Mouse (Mus musculus): ENCODE results near the gene Pde4d. TPM values are rescaled to one million over a fixed set of nuclear protein-coding genes. Genes with fewer than 3 reads are reported as not detected.

Gene Pde4d
- total and polyA plus RNA-seq, 3 experiments = 18.5 to 18.8 TPM; not detected in 1

- 0 out of 2 replicates have a peak, but pooled peaks cover 2% of the 10 kb centered on the region for H3K79me2 ChIP-seq (ENCODE audit: control insufficient read depth, insufficient read depth, low read length, poor library complexity)
These were observed 1462.9 kb downstream of the Pde4d start for GRCm38 (mm10) chr13:109912635-109913034.

DNA sequence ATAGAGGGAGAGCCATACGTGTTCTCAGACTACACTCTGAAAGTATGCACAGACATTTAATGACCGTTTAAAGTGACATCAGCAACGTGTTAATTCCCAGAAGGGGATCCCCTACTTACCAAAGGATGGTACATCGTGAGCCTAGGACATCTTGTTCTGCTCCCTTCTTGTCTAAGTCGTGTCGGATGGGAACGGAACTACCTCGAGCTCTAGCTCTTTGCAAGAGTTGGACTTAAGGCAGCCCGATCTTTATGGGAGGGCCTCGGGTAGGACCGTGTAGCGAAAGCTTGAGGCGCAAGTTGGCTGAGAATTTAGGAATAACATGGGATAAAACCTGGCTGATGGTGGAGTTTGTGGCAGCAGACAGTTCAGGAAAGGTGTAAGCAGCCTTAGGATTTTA, 1464.5 kb downstream of the Pde4d start:
- TF ChIP-seq GATA1 (IDR thresholded peaks at IDR 0.05; ENCODE audit: low read depth, low read length) (no peak), USF1 (IDR thresholded peaks at IDR 0.05; ENCODE audit: low read depth, low read length) (no peak), JUND (IDR thresholded peaks at IDR 0.05; ENCODE audit: low read depth, low read length) (no peak), KAT2A (conservative IDR thresholded peaks at IDR 0.05; ENCODE audit: low read depth, low read length) (no peak), POLR2AphosphoS5 (IDR thresholded peaks at IDR 0.05; ENCODE audit: borderline replicate concordance, low read depth, low read length) (no peak), EP300 (IDR thresholded peaks at IDR 0.05; ENCODE audit: low read depth in 1 of 2, low read length in 2 of 2) (no peak), ZMIZ1 (IDR thresholded peaks at IDR 0.05; ENCODE audit: low read depth, low read length) (no peak), E2F4 (IDR thresholded peaks at IDR 0.05; ENCODE audit: borderline replicate concordance, low read depth, low read length) (no peak), UBTF (IDR thresholded peaks at IDR 0.05; ENCODE audit: borderline replicate concordance, insufficient read depth, low read depth, low read length) (no peak), ZKSCAN1 (IDR thresholded peaks at IDR 0.05; ENCODE audit: low read depth, low read length) (no peak), SIN3A (IDR thresholded peaks at IDR 0.05; ENCODE audit: low read length) (no peak), ZC3H11A (IDR thresholded peaks at IDR 0.05; ENCODE audit: low read depth, low read length) (no peak), ETS1 (IDR thresholded peaks at IDR 0.05; ENCODE audit: low read depth, low read length) (no peak), RCOR1 (IDR thresholded peaks at IDR 0.05; ENCODE audit: low read depth, low read length) (no peak), NELFE (IDR thresholded peaks at IDR 0.05; ENCODE audit: low read depth, low read length) (no peak), RAD21 (IDR thresholded peaks at IDR 0.05; ENCODE audit: low read depth, low read length) (no peak), MXI1 (IDR thresholded peaks at IDR 0.05; ENCODE audit: low read depth, low read length) (no peak), CHD1 (IDR thresholded peaks at IDR 0.05; ENCODE audit: low read depth, low read length) (no peak)
- no peak overlapping the region for H3K4me3 ChIP-seq (ENCODE audit: control insufficient read depth in 1 of 2, insufficient read depth in 1 of 2, low read depth in 2 of 2, low read length in 2 of 2)
- H3K79me2 ChIP-seq (ENCODE audit: control insufficient read depth, insufficient read depth, low read length, poor library complexity) = no peaks in the 10 kb centered on the region
- no peak overlapping the region for H3K27ac ChIP-seq (ENCODE audit: control insufficient read depth, low read depth, low read length)
- H3K27me3 ChIP-seq (ENCODE audit: control insufficient read depth in 1 of 2, insufficient read depth in 2 of 2, low read length in 2 of 2) = no peaks in the 10 kb centered on the region
- H3K9me3 ChIP-seq (replicated peaks; ENCODE audit: insufficient read depth, low read length) = no peaks in the 10 kb centered on the region
- no peaks in the 10 kb centered on the region for H3K4me1 ChIP-seq (ENCODE audit: control insufficient read depth in 1 of 2, insufficient read depth in 2 of 2, low read length in 2 of 2)
- H3K9ac ChIP-seq (ENCODE audit: control insufficient read depth, low read depth, low read length, poor library complexity, severe bottlenecking) = no peak overlapping the region
- no peaks in the 10 kb centered on the region; a peak in 1 of 4 replicates for H3K36me3 ChIP-seq (ENCODE audit: control insufficient read depth in 1 of 2, insufficient read depth in 2 of 2, low read length in 2 of 2)
- no peak for DNase-seq (ENCODE audit: low read depth, low spot score)

More at GRCm38 (mm10) chr13:109912635-109913034, 1462.9 kb downstream of the Pde4d start:
- no peak for DNase-seq (ENCODE audit: low read depth, low spot score)
- Histone ChIP-seq H3K4me3 (ENCODE audit: control insufficient read depth in 1 of 2, insufficient read depth in 1 of 2, low read depth in 2 of 2, low read length in 2 of 2) (no peak overlapping the region), H3K9ac (ENCODE audit: control insufficient read depth, low read depth, low read length, poor library complexity, severe bottlenecking) (no peak overlapping the region), H3K9me3 (replicated peaks; ENCODE audit: insufficient read depth, low read length) (no peaks in the 10 kb centered on the region), H3K4me1 (ENCODE audit: control insufficient read depth in 1 of 2, insufficient read depth in 2 of 2, low read length in 2 of 2) (peaks cover 0 to 5% of the 10 kb centered on the region in 2 experiments; a peak in 2 of 4 replicates), H3K27ac (ENCODE audit: control insufficient read depth, low read depth, low read length) (no peak overlapping the region), H3K36me3 (ENCODE audit: control insufficient read depth in 1 of 2, insufficient read depth in 2 of 2, low read length in 2 of 2) (peaks cover 0 to 2% of the 10 kb centered on the region in 2 experiments; a peak in 2 of 4 replicates), H3K27me3 (ENCODE audit: control insufficient read depth in 1 of 2, insufficient read depth in 2 of 2, low read length in 2 of 2) (no peaks in the 10 kb centered on the region)
- TF ChIP-seq MYC (IDR thresholded peaks at IDR 0.05; ENCODE audit: low read depth, low read length) (no peak), CHD2 (IDR thresholded peaks at IDR 0.05; ENCODE audit: low read length) (no peak), TCF12 (IDR thresholded peaks at IDR 0.05; ENCODE audit: low read depth, low read length) (no peak), EP300 (IDR thresholded peaks at IDR 0.05; ENCODE audit: low read depth in 1 of 2, low read length in 2 of 2) (no peak), RAD21 (IDR thresholded peaks at IDR 0.05; ENCODE audit: low read depth, low read length) (no peak), MAFK (IDR thresholded peaks at IDR 0.05; ENCODE audit: borderline replicate concordance, low read depth, low read length) (no peak), TBP (IDR thresholded peaks at IDR 0.05; ENCODE audit: low read depth, low read length) (no peak), HCFC1 (IDR thresholded peaks at IDR 0.05; ENCODE audit: low read depth, low read length) (no peak), TAL1 (IDR thresholded peaks at IDR 0.05; ENCODE audit: low read length) (no peak), NELFE (IDR thresholded peaks at IDR 0.05; ENCODE audit: low read depth, low read length) (no peak), SMC3 (IDR thresholded peaks at IDR 0.05; ENCODE audit: low read depth, low read length) (no peak), ZC3H11A (IDR thresholded peaks at IDR 0.05; ENCODE audit: low read depth, low read length) (no peak), USF1 (IDR thresholded peaks at IDR 0.05; ENCODE audit: low read depth, low read length) (no peak), MAZ (IDR thresholded peaks at IDR 0.05; ENCODE audit: low read depth, low read length) (no peak)

Data from MEL (cell line).